Mouse (Mus musculus): ENCODE results near the gene Als2cr12. TPM values are rescaled to one million over a fixed set of nuclear protein-coding genes. Genes with fewer than 3 reads are reported as not detected.
A peak's percentile ranks its signal among the peaks of the same experiment; 100 is the strongest.

Als2cr12 gene
- polyA plus RNA-seq, 1 experiment: 65.5 TPM

DNA sequence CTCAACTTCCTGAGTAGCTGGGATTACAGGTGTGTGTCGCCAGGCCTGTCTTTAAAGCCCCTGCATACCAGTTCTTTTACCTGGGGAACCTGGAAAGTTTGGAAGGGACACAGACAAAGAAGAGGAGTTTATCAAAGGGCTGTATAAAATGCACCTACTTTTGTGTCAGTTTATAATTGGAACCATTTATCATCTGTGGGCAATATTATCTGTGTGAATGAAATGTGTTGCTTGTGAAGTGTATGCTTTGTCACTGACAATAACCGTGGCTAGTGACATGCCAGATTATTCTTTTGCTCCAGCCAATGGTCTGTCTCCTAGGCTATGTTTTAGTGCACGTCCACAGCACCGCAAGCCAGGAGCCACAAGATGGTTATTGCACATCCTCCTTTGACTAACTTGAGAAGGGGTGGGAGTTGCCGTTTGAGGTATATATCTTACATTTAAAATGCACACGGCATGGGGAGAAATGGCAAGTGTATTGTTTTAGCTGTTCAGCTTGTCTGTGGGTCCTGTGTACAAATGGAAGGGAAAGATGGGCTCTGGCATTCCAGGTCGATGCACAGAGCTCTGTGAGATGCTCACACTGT, 23.7 kb upstream of the Als2cr12 start:
- H3K27ac ChIP-seq (ENCODE audit: control insufficient read depth, insufficient read depth, low read depth, low read length): no peak overlapping the region
- H3K4me3 ChIP-seq (ENCODE audit: control insufficient read depth, low read depth, low read length): no peak overlapping the region
- no peaks in the 10 kb centered on the region for H3K27me3 ChIP-seq (ENCODE audit: control insufficient read depth, insufficient read depth, low read length)
- TF ChIP-seq CTCF (IDR thresholded peaks at IDR 0.05; ENCODE audit: control insufficient read depth, insufficient read depth, insufficient replicate concordance, low read depth, low read length): no peak
- TF ChIP-seq POLR2A (IDR thresholded peaks at IDR 0.05; ENCODE audit: control insufficient read depth, low read depth, low read length): no peak
- peaks cover 4% of the 10 kb centered on the region; the same call in 1 of the 2 replicates for H3K4me1 ChIP-seq (ENCODE audit: control insufficient read depth, insufficient read depth, low read length)
- H3K36me3 ChIP-seq (ENCODE audit: control insufficient read depth, insufficient read depth, low read length): no peaks in the 10 kb centered on the region

DNA sequence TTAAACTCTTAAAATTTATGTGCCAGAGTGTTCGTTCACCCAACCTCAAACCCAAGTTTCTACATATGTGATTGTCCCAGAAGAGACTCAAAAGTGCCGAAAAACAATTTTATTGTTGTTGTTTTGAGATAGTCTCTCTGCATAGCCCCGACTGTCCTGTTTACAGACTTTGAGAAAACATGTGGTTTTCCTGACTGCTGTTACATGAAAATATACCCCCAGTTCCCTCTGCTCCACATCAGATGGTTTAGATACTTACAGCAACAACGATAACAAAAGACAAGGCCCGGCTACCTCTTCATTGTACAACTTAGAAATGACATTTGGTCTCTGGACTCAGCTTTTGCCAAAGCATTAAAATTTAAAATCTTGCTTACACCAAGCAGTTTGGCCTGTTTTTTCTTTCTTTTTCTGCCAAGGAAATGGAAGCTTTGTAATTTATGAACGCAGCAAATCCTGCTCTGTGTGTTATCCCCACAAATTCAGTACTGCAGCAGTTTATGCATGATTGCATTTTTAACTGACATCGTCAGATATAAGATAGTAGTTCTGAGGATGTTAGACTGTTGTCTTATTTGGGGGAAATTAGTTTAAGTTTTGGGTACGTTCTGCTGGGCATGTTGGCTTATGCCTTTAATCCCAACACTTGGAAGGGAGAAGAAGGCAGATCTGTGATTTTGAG, 21.9 kb upstream of the Als2cr12 start:
- Histone ChIP-seq H3K27me3 (ENCODE audit: control insufficient read depth, insufficient read depth, low read length) (no peaks in the 10 kb centered on the region), H3K4me3 (ENCODE audit: control insufficient read depth, low read depth, low read length) (no peak overlapping the region), H3K36me3 (ENCODE audit: control insufficient read depth, insufficient read depth, low read length) (no peaks in the 10 kb centered on the region), H3K4me1 (ENCODE audit: control insufficient read depth, insufficient read depth, low read length) (peaks cover 8% of the 10 kb centered on the region), H3K27ac (ENCODE audit: control insufficient read depth, insufficient read depth, low read depth, low read length) (no peak overlapping the region)
- TF ChIP-seq POLR2A (IDR thresholded peaks at IDR 0.05; ENCODE audit: control insufficient read depth, low read depth, low read length) (no peak), CTCF (IDR thresholded peaks at IDR 0.05; ENCODE audit: control insufficient read depth, insufficient read depth, insufficient replicate concordance, low read depth, low read length) (no peak)

- Histone ChIP-seq H3K36me3 (ENCODE audit: control insufficient read depth, insufficient read depth, low read length) (no peaks in the 10 kb centered on the region), H3K27ac (ENCODE audit: control insufficient read depth, insufficient read depth, low read depth, low read length) (no peak overlapping the region), H3K27me3 (ENCODE audit: control insufficient read depth, insufficient read depth, low read length) (no peaks in the 10 kb centered on the region), H3K4me3 (ENCODE audit: control insufficient read depth, low read depth, low read length) (no peak overlapping the region), H3K4me1 (ENCODE audit: control insufficient read depth, insufficient read depth, low read length) (peaks cover 5% of the 10 kb centered on the region)
- TF ChIP-seq POLR2A (IDR thresholded peaks at IDR 0.05; ENCODE audit: control insufficient read depth, low read depth, low read length) (no peak), CTCF (IDR thresholded peaks at IDR 0.05; ENCODE audit: control insufficient read depth, insufficient read depth, insufficient replicate concordance, low read depth, low read length) (no peak)
Observed at GRCm38 (mm10) chr1:58716883-58717220, 21.1 kb upstream of the Als2cr12 start.

GRCm38 (mm10) chr1:58716162-58716882, 20.5 kb upstream of the Als2cr12 start:
- H3K4me1 ChIP-seq (ENCODE audit: control insufficient read depth, insufficient read depth, low read length): peaks cover 4% of the 10 kb centered on the region
- H3K4me3 ChIP-seq (ENCODE audit: control insufficient read depth, low read depth, low read length): no peak overlapping the region
- H3K36me3 ChIP-seq (ENCODE audit: control insufficient read depth, insufficient read depth, low read length): no peaks in the 10 kb centered on the region
- TF ChIP-seq POLR2A (IDR thresholded peaks at IDR 0.05; ENCODE audit: control insufficient read depth, low read depth, low read length): no peak
- TF ChIP-seq CTCF (IDR thresholded peaks at IDR 0.05; ENCODE audit: control insufficient read depth, insufficient read depth, insufficient replicate concordance, low read depth, low read length): no peak
- H3K27ac ChIP-seq (ENCODE audit: control insufficient read depth, insufficient read depth, low read depth, low read length): no peak overlapping the region
- H3K27me3 ChIP-seq (ENCODE audit: control insufficient read depth, insufficient read depth, low read length): no peaks in the 10 kb centered on the region

GRCm38 (mm10) chr1:58715536-58715935, 19.7 kb upstream of the Als2cr12 start:
- H3K4me1 ChIP-seq (ENCODE audit: control insufficient read depth, insufficient read depth, low read length): peaks cover 6% of the 10 kb centered on the region
- H3K27ac ChIP-seq (ENCODE audit: control insufficient read depth, insufficient read depth, low read depth, low read length): no peak overlapping the region
- H3K27me3 ChIP-seq (ENCODE audit: control insufficient read depth, insufficient read depth, low read length): no peaks in the 10 kb centered on the region
- no peaks in the 10 kb centered on the region for H3K36me3 ChIP-seq (ENCODE audit: control insufficient read depth, insufficient read depth, low read length)
- TF ChIP-seq POLR2A (IDR thresholded peaks at IDR 0.05; ENCODE audit: control insufficient read depth, low read depth, low read length) (no peak), CTCF (IDR thresholded peaks at IDR 0.05; ENCODE audit: control insufficient read depth, insufficient read depth, insufficient replicate concordance, low read depth, low read length) (no peak)
- no peak overlapping the region for H3K4me3 ChIP-seq (ENCODE audit: control insufficient read depth, low read depth, low read length)

GRCm38 (mm10) chr1:58714361-58714760, 18.6 kb upstream of the Als2cr12 start:
- Histone ChIP-seq H3K4me1 (ENCODE audit: control insufficient read depth, insufficient read depth, low read length) (peaks cover 6% of the 10 kb centered on the region), H3K27ac (ENCODE audit: control insufficient read depth, insufficient read depth, low read depth, low read length) (peak overlapping the region; percentile 95; the same call in 1 of the 2 replicates), H3K4me3 (ENCODE audit: control insufficient read depth, low read depth, low read length) (peak overlapping the region; percentile 3; the same call in 1 of the 2 replicates), H3K36me3 (ENCODE audit: control insufficient read depth, insufficient read depth, low read length) (no peaks in the 10 kb centered on the region), H3K27me3 (ENCODE audit: control insufficient read depth, insufficient read depth, low read length) (no peaks in the 10 kb centered on the region)
- TF ChIP-seq CTCF (IDR thresholded peaks at IDR 0.05; ENCODE audit: control insufficient read depth, insufficient read depth, insufficient replicate concordance, low read depth, low read length): no peak
- no peak for TF ChIP-seq POLR2A (IDR thresholded peaks at IDR 0.05; ENCODE audit: control insufficient read depth, low read depth, low read length)

GRCm38 (mm10) chr1:58713893-58714231, 18.1 kb upstream of the Als2cr12 start:
- Histone ChIP-seq H3K4me3 (ENCODE audit: control insufficient read depth, low read depth, low read length) (peak overlapping the region; percentile 93; the same call in 1 of the 2 replicates), H3K4me1 (ENCODE audit: control insufficient read depth, insufficient read depth, low read length) (peaks cover 6% of the 10 kb centered on the region), H3K27ac (ENCODE audit: control insufficient read depth, insufficient read depth, low read depth, low read length) (peak overlapping the region; percentile 95), H3K36me3 (ENCODE audit: control insufficient read depth, insufficient read depth, low read length) (no peaks in the 10 kb centered on the region), H3K27me3 (ENCODE audit: control insufficient read depth, insufficient read depth, low read length) (no peaks in the 10 kb centered on the region)
- no peak for TF ChIP-seq CTCF (IDR thresholded peaks at IDR 0.05; ENCODE audit: control insufficient read depth, insufficient read depth, insufficient replicate concordance, low read depth, low read length)
- no peak for TF ChIP-seq POLR2A (IDR thresholded peaks at IDR 0.05; ENCODE audit: control insufficient read depth, low read depth, low read length)

Measured in testis, adult 2 months (tissue).